Mouse (Mus musculus) liver, adult (tissue): Measurements from ENCODE around the gene Bcl2l11.

ENCODE experiments used
- GATA4 ChIP-seq: IDR thresholded peaks from 2 replicates; pipeline ENCODE4 v1.6.1; 2014; ENCODE audit warnings: mild to moderate bottlenecking, low read length; ENCODE audit not compliant: insufficient replicate concordance

Bcl2l11 gene

DNA sequence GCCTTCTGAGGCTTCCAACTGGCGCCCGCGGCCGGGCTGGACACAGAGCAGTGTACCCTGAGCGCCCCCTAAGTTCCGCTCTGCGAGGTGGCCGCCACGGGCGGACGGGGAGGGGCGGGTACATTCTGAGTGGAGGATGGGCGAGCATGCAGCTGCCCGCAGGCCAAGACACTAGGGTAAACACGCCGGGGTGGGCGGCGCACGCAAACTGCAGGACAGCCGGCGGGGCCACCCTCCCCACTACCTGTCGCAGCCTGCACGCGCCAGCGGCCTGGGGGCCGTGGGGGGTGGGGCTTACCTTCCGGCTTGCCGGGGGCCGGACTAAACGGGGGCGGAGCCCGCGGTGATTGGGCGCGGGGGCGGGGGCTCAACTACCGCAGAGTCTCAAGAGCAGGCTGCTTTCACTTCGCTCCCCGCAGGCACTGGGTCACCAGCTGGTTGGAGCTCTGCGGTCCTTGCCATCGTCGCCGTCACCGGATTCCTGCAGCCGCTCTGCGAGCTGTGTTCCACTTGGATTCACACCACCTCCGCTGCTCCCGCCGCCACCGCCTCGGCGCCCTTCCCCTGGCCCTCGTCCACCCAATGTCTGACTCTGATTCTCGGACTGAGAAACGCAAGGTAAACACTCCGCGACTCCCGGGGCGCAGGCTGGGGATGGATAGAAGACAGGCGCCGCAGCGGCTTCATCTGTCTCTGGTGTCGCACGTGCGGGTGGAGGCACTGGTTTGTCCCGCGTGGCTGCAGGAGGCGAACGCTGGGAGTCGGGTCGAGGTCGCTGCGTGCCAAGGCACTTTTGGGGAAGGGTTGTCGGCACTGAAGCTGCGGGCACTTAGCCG lies at the start of gene Bcl2l11:
Bcl2l11 (plus strand) TSS at position 404 of the 836 bp plus-strand sequence.
- peak; percentile 9; the same call in 1 of the 2 replicates for TF ChIP-seq GATA4

- no peak for TF ChIP-seq GATA4
Measured at GRCm38 (mm10) chr2:128076936-128077335, 48.9 kb upstream of the Bcl2l11 start.

DNA sequence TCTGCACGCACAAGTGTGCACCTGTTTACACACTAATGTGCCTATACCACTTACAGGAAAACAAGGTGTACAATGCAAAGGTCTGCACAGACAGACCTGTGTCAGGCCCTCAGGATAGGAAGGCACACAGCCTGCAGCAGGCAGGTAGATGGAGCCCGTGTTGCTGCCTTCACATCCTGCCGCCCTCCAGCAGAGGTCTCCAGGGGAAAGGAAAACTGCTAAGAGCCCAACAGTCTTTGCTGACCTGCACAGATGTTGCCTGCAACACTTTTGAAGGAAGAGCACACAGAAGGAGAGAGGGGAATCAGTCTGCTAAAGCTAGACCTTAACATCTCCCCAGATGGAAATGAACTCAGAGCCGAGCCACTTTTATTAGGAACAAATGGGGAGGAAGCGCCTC lies 47.0 kb upstream of the Bcl2l11 start:
- no peak for TF ChIP-seq GATA4

- TF ChIP-seq GATA4: no peak
Measured at GRCm38 (mm10) chr2:128079316-128079715, 46.5 kb upstream of the Bcl2l11 start.

DNA sequence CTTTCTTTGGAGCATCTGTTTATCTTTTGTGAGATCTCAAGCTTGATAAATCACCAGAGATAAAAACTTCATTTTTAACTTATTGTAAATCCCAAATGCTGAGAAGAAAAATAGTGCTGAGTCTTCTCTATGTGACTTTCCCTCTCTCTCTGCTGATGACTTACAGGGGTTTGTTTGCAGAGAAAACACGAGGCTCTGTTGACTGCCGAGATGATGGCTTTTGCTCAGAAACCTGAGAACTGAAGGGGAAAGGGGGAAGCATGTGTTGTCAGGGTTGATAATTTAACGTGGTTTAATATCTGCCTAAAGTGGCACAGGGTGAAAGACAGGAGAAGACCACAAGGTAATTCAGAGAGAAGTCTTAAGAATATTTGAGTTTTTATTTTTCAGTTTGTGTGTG lies 42.0 kb upstream of the Bcl2l11 start:
- no peak for TF ChIP-seq GATA4

GRCm38 (mm10) chr2:128084607-128085006 lies 41.2 kb upstream of the Bcl2l11 start:
- no peak for TF ChIP-seq GATA4

DNA sequence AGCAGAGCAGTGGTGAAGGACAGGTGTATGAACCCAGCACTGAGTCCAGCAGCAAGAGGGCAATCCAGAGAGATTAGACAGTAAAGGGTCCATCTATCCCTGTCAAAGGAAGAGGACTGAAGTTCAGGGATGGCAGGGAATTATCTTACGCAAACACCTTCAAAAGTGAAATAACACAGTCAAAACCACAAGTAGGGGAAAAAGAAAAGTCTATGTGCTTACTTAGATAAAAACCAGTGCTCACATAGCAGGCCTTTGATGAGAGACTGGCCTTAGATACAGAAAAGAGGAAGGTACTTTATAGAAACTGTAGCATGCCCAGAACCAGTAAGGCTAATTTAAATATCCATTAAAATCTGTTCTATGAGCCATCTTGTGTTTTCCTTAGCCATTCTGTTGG lies 40.4 kb upstream of the Bcl2l11 start:
- TF ChIP-seq GATA4: no peak

DNA sequence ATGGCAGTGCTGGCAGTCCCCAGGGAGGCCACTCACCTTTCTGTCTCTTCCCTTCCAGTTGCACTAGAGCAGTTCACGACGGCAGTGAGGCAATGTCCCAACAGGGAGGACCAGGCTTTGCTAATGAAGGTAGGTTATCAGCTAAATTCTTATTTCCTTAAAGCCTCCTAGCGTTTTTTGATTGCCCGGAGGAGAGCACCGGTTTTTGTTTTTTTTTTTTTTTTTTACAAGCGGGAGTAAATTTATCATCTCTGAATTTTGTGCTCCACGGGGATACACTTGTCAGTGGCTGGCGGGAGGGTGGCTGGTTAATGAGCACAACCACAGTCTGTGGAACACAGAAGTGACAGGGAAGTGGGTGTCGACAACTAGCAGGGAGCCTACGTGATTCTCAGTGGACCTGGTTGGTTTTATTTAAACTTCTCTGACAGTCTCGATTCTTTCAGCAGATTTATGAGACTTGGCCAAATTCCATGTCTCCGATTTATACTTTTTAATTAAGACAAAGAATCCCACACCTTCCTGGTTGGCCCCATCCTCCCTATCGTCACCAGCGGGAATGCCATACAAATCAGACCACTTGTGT lies 39.4 kb upstream of the Bcl2l11 start:
- TF ChIP-seq GATA4: no peak

GRCm38 (mm10) chr2:128086996-128087526 lies 38.8 kb upstream of the Bcl2l11 start:
- TF ChIP-seq GATA4: no peak

DNA sequence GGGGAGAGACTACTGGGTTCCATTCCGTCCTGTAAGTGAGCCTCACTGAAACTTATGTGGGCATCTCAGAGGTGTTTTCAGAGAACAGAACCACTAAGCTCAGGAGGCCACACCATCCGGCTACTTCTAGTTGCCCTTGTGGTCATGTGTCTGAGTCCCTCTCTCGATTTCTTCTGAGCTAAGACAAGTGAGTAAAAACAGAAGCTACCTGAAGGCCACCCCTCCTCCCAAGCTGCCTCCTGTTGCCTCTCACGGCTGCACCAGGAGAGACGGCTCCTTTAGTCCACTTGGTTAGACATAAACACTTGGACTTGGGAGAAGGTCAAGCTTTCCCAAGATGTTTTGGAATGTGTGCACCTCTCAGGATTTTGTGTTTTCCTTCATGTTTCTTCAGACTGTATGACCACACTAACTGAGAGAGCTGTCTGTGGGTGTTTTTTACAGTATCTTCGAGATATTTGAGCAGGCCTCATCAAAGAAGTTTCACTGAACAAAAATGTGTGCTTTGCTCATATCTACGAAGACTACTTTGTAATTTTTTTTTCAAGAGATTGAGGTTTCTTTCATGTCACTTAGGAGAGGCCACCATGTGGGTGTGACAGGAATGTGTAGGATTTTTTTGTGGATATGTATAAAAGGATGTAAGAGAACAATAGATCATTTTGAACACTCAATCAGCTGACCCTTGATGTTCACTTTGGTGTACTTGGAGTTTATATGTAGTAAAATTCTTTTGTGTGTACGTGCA lies 37.9 kb upstream of the Bcl2l11 start:
- no peak for TF ChIP-seq GATA4

GRCm38 (mm10) chr2:128090283-128090885 lies 35.5 kb upstream of the Bcl2l11 start:
- no peak for TF ChIP-seq GATA4

DNA sequence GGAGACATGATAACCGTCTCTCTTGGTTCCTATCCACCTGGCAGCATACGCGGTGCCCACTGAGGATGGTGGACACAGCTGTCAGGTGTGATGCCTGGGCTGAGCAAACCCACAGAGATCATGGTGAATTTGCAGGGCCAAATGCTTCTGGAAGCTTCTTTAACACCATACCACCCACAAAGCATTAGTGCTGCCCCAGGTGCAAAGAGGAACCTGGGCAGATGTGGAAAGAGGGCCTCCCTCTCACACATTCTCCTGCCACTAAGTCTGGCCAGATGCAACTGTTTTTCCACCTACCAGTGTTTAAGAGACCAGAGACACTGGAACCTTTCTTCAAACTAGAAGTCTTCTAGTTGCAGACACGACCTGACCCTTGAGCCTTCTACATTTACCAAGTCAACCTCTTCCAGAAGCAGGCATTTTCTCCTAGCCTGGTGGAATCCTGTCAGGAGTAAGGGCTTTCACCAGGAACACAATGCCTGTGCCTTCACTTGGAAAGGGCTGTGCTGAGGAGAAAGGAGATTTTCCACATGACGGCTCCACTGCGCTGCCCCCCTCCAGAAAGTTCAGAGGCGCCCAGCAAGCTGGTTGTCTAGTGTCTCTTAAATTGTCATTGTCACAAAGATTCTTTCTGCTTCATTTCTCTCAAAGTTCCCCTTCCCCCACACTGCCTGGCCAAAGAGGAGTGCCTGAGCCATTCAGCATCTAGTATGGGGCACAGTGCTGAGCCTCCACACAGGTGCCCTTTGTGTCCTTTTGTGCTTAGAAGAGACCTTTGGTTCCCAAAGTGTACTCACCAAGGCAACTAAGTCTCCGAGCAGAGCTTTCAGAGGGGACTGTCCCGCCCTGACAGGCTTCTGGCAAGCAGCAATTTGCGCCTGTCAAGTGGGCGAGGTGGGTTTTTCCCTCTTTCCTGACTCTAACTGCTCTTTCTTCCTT lies 34.1 kb upstream of the Bcl2l11 start:
- TF ChIP-seq GATA4: no peak

DNA sequence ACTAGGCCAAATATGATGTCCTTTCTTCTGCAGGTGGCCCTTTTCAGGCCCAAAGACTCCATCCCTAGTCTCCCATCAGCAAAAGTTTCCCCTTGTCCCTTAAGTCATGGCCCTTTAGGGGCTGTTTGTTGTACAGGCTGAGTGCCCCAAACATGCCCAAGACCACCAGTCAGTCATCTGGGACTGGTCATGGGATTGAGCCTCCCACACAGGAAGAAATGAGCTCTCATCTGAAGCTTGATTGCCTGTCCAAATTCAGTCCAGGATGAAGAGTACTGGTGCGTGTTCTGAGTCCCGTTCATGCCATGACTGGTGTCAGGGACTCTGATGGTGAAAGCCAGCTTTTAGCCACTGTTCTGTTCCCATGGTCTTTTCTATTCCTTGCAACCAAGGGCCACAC lies 33.4 kb upstream of the Bcl2l11 start:
- no peak for TF ChIP-seq GATA4

GRCm38 (mm10) chr2:128094196-128094595 lies 31.6 kb upstream of the Bcl2l11 start:
- TF ChIP-seq GATA4: no peak
